Mouse (Mus musculus) left cerebral cortex, postnatal 25 days (tissue): ENCODE measurements at regions not wholly inside any gene's neighbourhood (a gene's known extent, or its start where the extent isn't known, plus 50 kb on each side); places are given as distances from the start of the nearest gene placed in this dataset.
A peak's percentile ranks its signal among the peaks of the same experiment; 100 is the strongest.
"Not testable (repeated sequence)": the region's sequence is repeated elsewhere in the genome, so short reads cannot be mapped to it uniquely, and the experiment has no call there.

Experiments
- DNase-seq, 2 experiments: peaks; one replicate each; pipeline ENCODE4 v3.0.0; 2022; ENCODE audit warnings: low spot score in 2 of 2, mixed read lengths in 1 of 2
- intact Hi-C: fragments of 180-260 bp; cut with DNase I; formaldehyde crosslinking; loops from one replicate; pipeline ENCODE4 v1.15.1; 2025

DNA sequence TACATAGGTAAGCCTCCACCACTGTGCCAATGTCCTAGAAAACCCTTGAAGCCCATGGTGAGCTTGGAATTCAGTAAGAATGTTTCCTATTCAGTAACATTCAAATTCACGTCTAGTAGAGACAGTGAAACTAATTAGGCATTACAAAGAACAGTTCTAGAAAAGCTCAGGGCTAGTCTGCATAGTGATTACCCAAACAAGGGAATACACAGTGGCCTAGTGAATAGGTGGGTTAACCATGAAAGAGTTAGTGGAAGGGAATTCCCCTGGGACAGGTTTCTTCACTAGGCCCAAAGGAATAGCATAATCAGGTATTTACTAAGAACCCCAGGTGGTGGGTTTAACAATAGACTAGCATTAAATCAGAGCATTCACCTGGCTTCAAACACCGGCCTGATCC lies 436.7 kb upstream of the Kif18a start:
- DNase-seq, intact Hi-C loops: not testable (repeated sequence)

DNA sequence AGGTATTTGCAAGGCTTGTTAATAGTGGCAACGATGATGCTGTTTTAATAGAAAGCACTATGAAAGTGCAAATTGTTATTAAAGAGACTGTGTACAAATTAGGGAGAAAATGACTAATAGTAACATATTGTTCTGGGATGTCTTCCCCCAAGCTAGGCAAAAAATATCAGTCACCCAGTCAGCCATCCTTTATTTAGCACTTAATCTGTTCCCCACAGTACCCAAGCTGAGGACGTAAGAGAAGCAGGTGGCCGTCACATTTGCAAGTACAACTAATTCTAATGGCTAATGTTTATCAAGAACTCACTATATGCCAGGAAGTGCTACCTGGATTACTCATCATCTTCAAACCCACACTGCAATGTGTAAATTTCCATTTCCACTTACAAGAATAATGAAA lies 432.5 kb upstream of the Kif18a start:
- DNase-seq, result no peak
- intact Hi-C loops, result no loop called here

DNA sequence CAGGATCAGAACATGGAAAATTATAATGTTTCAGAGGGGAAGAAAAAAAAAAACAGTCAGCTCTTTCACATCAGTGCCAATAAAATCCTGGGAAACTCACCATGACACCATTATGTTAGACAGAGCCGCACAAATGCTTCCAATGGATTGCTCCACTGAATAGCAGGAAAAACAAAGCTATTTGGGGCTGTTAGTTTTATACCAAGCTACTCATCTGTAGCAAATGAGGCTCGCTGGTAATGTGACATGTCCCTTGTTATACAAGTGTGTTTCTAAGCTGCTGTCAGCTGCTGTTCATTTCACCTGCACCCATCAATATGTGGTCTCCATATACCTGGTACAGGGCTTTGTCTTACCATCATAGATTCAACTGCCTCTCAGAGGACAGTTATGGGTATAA lies 426.1 kb upstream of the Kif18a start:
- DNase-seq, result no peak
- intact Hi-C loops, result no loop called here

DNA sequence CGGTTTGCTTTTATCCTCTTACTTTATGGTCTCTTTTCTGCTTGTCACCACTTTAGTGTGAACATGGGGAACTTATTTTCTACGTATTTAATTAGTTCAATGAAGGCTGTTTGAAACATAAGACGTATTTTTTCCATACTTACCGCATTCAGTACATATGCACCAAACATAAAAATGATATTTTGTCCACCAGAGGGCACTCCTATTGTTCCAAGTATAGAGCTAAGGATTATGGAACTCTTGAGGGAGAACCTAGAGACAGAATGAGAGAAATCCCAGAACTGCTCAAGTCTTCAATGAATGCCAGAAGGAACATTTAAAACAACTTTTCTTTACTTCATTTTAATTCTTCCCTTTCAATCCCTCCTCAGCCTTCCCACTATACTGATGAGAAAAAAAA lies 403.4 kb upstream of the Kif18a start:
- DNase-seq, result peak in 1 of 2 experiments; percentile 29
- intact Hi-C loops, result loop anchor here (2.0 kb wide), 1 partner anchor 818 kb away; no protein-coding TSS in a partner anchor

DNA sequence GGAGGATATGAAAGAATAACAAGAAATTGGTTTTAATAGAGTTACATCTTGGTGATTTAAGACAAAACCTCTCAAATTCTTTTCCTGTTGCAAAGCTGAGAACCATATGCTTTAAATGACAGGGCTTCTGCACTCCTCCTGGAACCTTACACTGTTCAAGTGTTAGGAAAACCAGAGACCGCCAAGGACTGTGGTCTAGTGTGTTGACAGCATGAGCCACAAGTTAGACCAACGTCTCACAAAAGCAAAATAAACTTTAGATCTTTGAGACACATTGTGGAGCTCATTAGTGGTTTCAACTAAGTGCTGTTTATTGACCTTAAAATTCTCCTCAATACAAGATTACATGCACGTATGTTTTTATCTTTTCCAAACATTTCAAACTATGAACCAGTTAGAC lies 402.9 kb upstream of the Kif18a start:
- DNase-seq, result no peak
- intact Hi-C loops, result loop anchor here (2.0 kb wide), 1 partner anchor 817 kb away; no protein-coding TSS in a partner anchor

GRCm38 (mm10) chr2:108904121-108904733 lies 376.3 kb upstream of the Kif18a start:
- intact Hi-C loops, result no loop called here
- no peak for DNase-seq

GRCm38 (mm10) chr2:108913555-108913954 lies 367.0 kb upstream of the Kif18a start:
- intact Hi-C loops, result no loop called here

DNA sequence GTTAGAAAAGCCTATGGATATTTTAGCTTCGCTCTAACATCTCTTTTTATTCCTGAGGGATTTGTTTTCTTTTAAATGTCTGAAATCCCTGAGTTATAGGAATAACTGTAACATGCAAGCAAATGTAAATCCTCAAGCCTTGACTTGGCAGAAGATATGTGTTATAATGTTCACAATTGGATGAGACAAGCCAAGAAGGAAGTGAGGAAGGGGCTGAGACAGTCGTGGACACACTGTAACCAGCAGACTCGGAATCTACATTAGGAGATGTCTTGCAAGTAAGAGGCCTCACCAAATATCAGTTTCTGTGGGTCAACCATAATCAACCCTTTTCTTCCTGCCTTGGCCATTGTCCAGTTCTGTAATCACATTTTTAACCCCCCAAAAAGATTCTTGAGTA lies 366.6 kb upstream of the Kif18a start:
- intact Hi-C loops, result no loop called here
- no peak for DNase-seq

More at GRCm38 (mm10) chr2:108913555-108913954, 367.0 kb upstream of the Kif18a start:
- no peak for DNase-seq

GRCm38 (mm10) chr2:108919500-108920045 lies 361.0 kb upstream of the Kif18a start:
- no peak for DNase-seq
- intact Hi-C loops, result no loop called here

DNA sequence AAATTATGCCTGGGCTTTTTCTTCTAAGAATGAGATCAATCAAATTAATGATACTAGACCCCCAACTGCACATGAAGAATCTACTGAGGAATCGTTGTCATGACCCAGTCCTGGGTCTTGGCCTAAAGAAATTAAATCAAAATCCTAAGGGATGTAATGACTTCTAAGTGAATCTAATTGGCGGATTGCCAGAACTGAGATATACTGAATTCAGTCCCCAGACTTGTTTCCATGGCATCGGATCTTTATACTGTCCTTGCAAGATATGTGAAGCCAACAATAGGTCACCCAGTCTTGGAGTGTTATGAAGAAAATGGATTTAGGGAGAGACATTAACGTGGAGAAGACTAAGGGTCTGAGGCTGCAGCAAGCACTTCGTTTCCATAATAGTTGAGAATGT lies 360.4 kb upstream of the Kif18a start:
- no peak for DNase-seq
- intact Hi-C loops, result no loop called here

DNA sequence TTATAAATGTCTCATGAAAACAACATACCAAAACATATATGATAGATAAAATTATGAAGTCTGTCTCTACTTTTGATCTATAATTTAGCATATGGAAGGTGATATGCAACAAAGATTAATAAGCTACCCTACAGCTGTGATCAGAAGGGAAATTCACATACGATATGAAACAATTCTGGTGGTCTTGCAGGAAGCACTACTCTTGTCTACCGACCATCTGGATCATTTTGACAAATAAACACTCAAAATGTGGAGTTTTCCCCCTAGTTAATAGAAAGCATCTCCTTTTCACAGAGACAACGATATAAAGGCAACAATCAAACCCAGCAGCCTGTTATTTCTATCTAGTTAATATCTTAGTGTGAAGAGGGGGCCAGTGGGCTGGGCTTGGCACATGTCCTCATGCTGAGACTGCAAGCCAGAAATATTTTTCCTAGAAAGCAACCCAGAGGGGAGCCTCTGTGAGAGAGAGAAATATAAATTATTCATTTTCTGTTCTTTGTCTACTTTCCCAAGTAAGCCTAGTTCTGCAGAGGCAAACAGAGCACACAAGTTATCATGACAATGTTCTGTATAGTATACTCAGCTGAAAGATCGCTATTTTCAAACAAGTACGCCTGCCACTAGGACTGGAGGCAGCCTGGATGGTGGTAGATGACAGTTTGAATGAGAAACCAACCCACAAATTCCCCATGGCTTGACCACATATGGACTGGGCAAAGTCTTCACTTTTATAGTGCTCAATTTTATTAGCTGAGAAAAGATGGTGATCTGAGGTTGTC lies 344.4 kb upstream of the Kif18a start:
- intact Hi-C loops, result no loop called here
- no peak for DNase-seq

GRCm38 (mm10) chr2:108980921-108981320 lies 299.6 kb upstream of the Kif18a start:
- intact Hi-C loops, result no loop called here
- no peak for DNase-seq

DNA sequence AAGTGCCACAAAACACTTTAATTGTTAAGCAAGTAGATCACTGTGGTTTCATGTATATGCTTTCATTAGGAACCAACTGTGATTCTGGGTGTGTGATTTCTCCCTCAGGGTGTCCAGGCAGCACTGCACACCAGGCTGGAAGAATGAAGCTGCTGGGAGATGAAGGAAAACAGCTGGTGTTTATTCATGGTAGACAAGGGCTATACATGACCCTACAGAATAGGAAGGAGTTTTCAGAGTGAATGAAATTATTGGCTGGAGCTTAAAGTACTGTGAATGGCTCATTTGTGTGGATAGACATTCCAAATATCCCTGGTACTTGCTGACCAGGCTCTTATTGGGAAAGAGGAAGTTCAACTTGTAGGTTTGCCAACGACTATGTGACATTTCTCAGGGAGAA lies 264.3 kb upstream of the Kif18a start:
- no peak for DNase-seq
- intact Hi-C loops, result no loop called here

DNA sequence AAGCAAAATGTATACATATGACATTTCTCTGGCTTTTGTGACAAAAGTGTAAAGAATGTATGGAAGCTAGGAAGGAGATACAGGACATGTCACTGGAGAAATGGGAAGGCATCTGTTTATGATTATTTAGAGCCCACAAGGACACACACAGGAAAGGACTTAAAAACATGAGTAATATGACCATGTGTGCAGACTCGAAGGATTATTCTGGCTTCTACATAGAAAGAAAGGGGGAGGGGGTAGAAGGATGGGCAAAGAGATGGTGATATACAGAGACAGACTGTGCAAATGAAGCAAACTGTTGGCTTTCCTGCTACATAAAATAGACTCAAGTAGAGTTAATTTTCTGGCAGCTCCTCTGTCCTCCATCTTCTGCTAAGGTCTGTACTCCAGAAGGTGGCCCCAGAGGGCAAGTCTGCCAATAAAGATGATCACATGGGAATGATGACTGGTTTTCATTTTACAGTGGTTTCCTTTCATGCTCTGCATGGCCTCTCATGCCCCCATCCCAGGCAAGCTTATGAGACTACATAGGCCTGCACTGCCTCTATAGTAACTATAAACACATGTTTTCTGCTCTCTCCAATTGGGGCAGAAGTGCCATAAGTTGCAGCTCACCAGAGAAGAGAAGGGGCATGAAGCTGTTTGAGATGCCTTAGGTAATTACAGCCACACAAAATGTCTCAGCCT lies 263.4 kb upstream of the Kif18a start:
- intact Hi-C loops, result no loop called here
- DNase-seq, result no peak

DNA sequence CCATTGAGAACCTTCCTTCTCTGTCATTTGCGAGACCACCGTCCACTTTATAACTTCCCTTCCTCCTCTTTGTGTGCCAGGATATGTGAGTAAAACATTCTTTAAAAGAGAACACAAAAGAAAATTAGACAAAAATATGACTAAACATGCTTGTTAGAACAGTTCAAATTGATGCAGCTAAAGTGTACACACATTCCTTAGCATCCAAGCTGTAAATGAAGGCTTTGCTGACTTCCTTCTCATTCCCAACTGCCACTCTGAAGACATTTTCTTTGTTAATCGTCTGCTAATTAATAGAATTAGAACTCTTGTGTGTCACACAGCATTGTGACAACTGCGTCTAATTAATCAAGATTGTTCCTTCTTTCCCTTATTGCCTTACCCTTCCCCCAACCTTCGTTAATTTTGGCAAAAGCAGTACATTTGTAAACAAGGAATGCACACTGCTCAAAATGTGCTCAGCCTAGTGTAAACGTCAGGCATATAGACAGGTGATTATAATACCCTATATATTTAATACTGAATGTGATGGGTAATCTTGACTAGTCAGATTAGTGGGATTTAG lies 242.3 kb upstream of the Kif18a start:
- no peak for DNase-seq
- intact Hi-C loops, result no loop called here
